Mouse (Mus musculus): ENCODE measurements around the gene Rln1. TPM values are rescaled to one million over a fixed set of nuclear protein-coding genes. Genes with fewer than 3 reads are reported as not detected.
A peak's percentile ranks its signal among the peaks of the same experiment; 100 is the strongest.

Rln1 gene
- 0.60 and 0.96 TPM in 2 replicates for polyA plus RNA-seq (2014; fragmentation: Nextera tagmentation; extraction: Ambion mirVana)

GRCm38 (mm10) chr19:29334068-29334745 lies at the start of gene Rln1:
Gene Rln1 (minus strand): TSS chr19:29334670.
- Histone ChIP-seq H3K27me3 (replicated peaks; ENCODE audit: control insufficient read depth, insufficient read depth, low read length) (peaks cover 3% of the 10 kb centered on the region; the same call in 1 of the 2 replicates), H3K4me1 (ENCODE audit: control insufficient read depth, insufficient read depth, low read length) (peaks cover 6% of the 10 kb centered on the region; the same call in 1 of the 2 replicates), H3K4me2 (ENCODE audit: low read depth, low read length) (peak within 1 kb of the TSS; percentile 76), H3K9ac (ENCODE audit: low read depth, low read length) (peak within 1 kb of the TSS; percentile 64), H3K27ac (replicated peaks; ENCODE audit: low read depth, low read length) (no peak within 1 kb of the TSS), H3K4me3 (ENCODE audit: low read depth, low read length) (peak within 1 kb of the TSS; percentile 36), H3K9me3 (ENCODE audit: control insufficient read depth, low read length) (no peaks in the 10 kb centered on the region), H3K36me3 (ENCODE audit: control insufficient read depth, insufficient read depth, low read length) (no peaks in the 10 kb centered on the region)
- DNase-seq (ENCODE audit: low spot score) (peak; percentile 67), ATAC-seq (ENCODE audit: low read depth) (peak; percentile 53)
- 3% methylated on average over 23 of the region's 23 CpGs for WGBS

DNA sequence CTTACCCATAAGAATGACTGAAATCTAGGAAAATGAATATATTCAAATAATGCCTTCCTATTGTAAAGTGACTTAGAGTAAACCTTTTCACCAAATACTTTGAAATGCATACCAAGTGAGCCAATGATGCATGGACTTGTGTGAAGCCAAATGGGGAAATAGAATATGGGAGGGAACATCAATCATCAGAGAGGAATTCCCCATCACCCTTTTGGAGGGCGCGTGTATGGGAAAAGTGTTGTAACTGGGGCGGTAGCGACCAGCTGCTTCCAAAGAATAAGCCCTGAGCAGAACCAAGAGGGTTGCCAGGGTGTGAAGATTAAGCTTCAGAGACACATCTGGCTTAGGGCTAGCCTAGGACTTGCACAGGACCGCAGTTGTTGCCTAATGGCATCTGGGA lies 48.9 kb upstream of the Rln1 start:
- Histone ChIP-seq H3K36me3 (ENCODE audit: control insufficient read depth, insufficient read depth, low read length) (no peaks in the 10 kb centered on the region), H3K4me2 (ENCODE audit: low read depth, low read length) (no peak overlapping the region), H3K4me1 (ENCODE audit: control insufficient read depth, insufficient read depth, low read length) (no peaks in the 10 kb centered on the region), H3K4me3 (ENCODE audit: low read depth, low read length) (no peak overlapping the region), H3K27ac (replicated peaks; ENCODE audit: low read depth, low read length) (no peak overlapping the region), H3K27me3 (replicated peaks; ENCODE audit: control insufficient read depth, insufficient read depth, low read length) (no peaks in the 10 kb centered on the region), H3K9ac (ENCODE audit: low read depth, low read length) (no peak overlapping the region), H3K9me3 (ENCODE audit: control insufficient read depth, low read length) (no peaks in the 10 kb centered on the region)
- ATAC-seq (ENCODE audit: low read depth) (no peak), DNase-seq (ENCODE audit: low spot score) (no peak)
- 89% methylated on average over 5 of the region's 5 CpGs for WGBS

GRCm38 (mm10) chr19:29379839-29380603 lies 45.6 kb upstream of the Rln1 start:
- no peak for ATAC-seq (ENCODE audit: low read depth)

DNA sequence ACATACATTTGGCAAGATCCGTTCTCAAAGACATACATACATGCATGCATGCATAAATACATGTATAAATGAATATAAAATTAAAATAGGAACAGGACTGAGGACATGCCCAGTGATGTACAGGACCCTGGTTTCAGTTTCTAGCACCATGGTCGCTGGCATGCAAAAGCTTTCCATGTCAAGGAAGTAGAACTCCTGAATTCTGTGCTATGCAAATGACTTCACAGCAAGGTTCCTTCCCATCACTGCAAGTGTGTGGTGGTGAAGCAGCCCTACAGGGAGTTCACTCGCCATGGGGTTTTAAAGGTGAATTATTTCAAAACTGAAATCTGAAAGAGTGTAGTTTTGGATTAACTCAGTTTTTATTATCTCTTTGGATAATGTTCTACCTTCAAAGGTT lies 41.9 kb upstream of the Rln1 start:
- no peak overlapping the region for H3K4me2 ChIP-seq (ENCODE audit: low read depth, low read length)
- H3K9ac ChIP-seq (ENCODE audit: low read depth, low read length), result no peak overlapping the region
- no peaks in the 10 kb centered on the region for H3K36me3 ChIP-seq (ENCODE audit: control insufficient read depth, insufficient read depth, low read length)
- DNase-seq (ENCODE audit: low spot score) (no peak), ATAC-seq (ENCODE audit: low read depth) (no peak)
- 74% methylated on average over 3 of the region's 3 CpGs for WGBS
- H3K27me3 ChIP-seq (replicated peaks; ENCODE audit: control insufficient read depth, insufficient read depth, low read length), result no peaks in the 10 kb centered on the region
- H3K27ac ChIP-seq (replicated peaks; ENCODE audit: low read depth, low read length), result no peak overlapping the region
- 0 out of 2 replicates have a peak, but pooled peaks cover 4% of the 10 kb centered on the region for H3K4me1 ChIP-seq (ENCODE audit: control insufficient read depth, insufficient read depth, low read length)
- H3K9me3 ChIP-seq (ENCODE audit: control insufficient read depth, low read length), result no peaks in the 10 kb centered on the region
- no peak overlapping the region for H3K4me3 ChIP-seq (ENCODE audit: low read depth, low read length)

More at GRCm38 (mm10) chr19:29379839-29380603, 45.6 kb upstream of the Rln1 start:
- Histone ChIP-seq H3K36me3 (ENCODE audit: control insufficient read depth, insufficient read depth, low read length) (no peaks in the 10 kb centered on the region), H3K27ac (replicated peaks; ENCODE audit: low read depth, low read length) (no peak overlapping the region), H3K27me3 (replicated peaks; ENCODE audit: control insufficient read depth, insufficient read depth, low read length) (no peaks in the 10 kb centered on the region), H3K9me3 (ENCODE audit: control insufficient read depth, low read length) (no peaks in the 10 kb centered on the region), H3K9ac (ENCODE audit: low read depth, low read length) (no peak overlapping the region), H3K4me3 (ENCODE audit: low read depth, low read length) (no peak overlapping the region), H3K4me1 (ENCODE audit: control insufficient read depth, insufficient read depth, low read length) (no peaks in the 10 kb centered on the region), H3K4me2 (ENCODE audit: low read depth, low read length) (no peak overlapping the region)
- no peak for DNase-seq (ENCODE audit: low spot score)
- WGBS, result 86% methylated on average over 14 of the region's 14 CpGs

GRCm38 (mm10) chr19:29374947-29375346 lies 40.5 kb upstream of the Rln1 start:
- H3K36me3 ChIP-seq (ENCODE audit: control insufficient read depth, insufficient read depth, low read length), result no peaks in the 10 kb centered on the region
- 0 out of 2 replicates have a peak, but pooled peaks cover 4% of the 10 kb centered on the region for H3K4me1 ChIP-seq (ENCODE audit: control insufficient read depth, insufficient read depth, low read length)
- no peak overlapping the region for H3K4me2 ChIP-seq (ENCODE audit: low read depth, low read length)
- no peaks in the 10 kb centered on the region for H3K9me3 ChIP-seq (ENCODE audit: control insufficient read depth, low read length)
- H3K27ac ChIP-seq (replicated peaks; ENCODE audit: low read depth, low read length), result no peak overlapping the region
- ATAC-seq (ENCODE audit: low read depth) (no peak), DNase-seq (ENCODE audit: low spot score) (no peak)
- 86% methylated on average over 9 of the region's 9 CpGs for WGBS
- H3K27me3 ChIP-seq (replicated peaks; ENCODE audit: control insufficient read depth, insufficient read depth, low read length), result no peaks in the 10 kb centered on the region
- H3K4me3 ChIP-seq (ENCODE audit: low read depth, low read length), result no peak overlapping the region
- no peak overlapping the region for H3K9ac ChIP-seq (ENCODE audit: low read depth, low read length)

DNA sequence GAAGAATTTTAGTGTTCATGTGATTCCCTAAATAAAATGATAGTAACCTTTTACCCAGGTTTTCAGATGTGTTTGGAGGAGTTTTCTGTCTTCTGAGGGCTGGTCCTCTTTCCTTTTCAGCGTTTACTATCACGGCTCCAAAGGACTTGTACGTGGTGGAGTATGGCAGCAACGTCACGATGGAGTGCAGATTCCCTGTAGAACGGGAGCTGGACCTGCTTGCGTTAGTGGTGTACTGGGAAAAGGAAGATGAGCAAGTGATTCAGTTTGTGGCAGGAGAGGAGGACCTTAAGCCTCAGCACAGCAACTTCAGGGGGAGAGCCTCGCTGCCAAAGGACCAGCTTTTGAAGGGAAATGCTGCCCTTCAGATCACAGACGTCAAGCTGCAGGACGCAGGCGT lies 39.0 kb upstream of the Rln1 start:
- no peaks in the 10 kb centered on the region for H3K36me3 ChIP-seq (ENCODE audit: control insufficient read depth, insufficient read depth, low read length)
- no peaks in the 10 kb centered on the region for H3K9me3 ChIP-seq (ENCODE audit: control insufficient read depth, low read length)
- H3K4me1 ChIP-seq (ENCODE audit: control insufficient read depth, insufficient read depth, low read length), result 0 out of 2 replicates have a peak, but pooled peaks cover 4% of the 10 kb centered on the region
- WGBS, result 44% methylated on average over 11 of the region's 11 CpGs
- H3K4me2 ChIP-seq (ENCODE audit: low read depth, low read length), result peak overlapping the region; percentile 21
- H3K9ac ChIP-seq (ENCODE audit: low read depth, low read length), result no peak overlapping the region
- H3K4me3 ChIP-seq (ENCODE audit: low read depth, low read length), result 0 out of 2 replicates have a peak overlapping the region, but pooled peaks have one; percentile 1
- no peak for ATAC-seq (ENCODE audit: low read depth)
- H3K27me3 ChIP-seq (replicated peaks; ENCODE audit: control insufficient read depth, insufficient read depth, low read length), result no peaks in the 10 kb centered on the region
- no peak for DNase-seq (ENCODE audit: low spot score)
- H3K27ac ChIP-seq (replicated peaks; ENCODE audit: low read depth, low read length), result no peak overlapping the region

- Histone ChIP-seq H3K9me3 (ENCODE audit: control insufficient read depth, low read length) (no peaks in the 10 kb centered on the region), H3K27me3 (replicated peaks; ENCODE audit: control insufficient read depth, insufficient read depth, low read length) (no peaks in the 10 kb centered on the region), H3K4me2 (ENCODE audit: low read depth, low read length) (no peak overlapping the region), H3K4me1 (ENCODE audit: control insufficient read depth, insufficient read depth, low read length) (0 out of 2 replicates have a peak, but pooled peaks cover 4% of the 10 kb centered on the region), H3K4me3 (ENCODE audit: low read depth, low read length) (no peak overlapping the region), H3K36me3 (ENCODE audit: control insufficient read depth, insufficient read depth, low read length) (no peaks in the 10 kb centered on the region), H3K9ac (ENCODE audit: low read depth, low read length) (no peak overlapping the region), H3K27ac (replicated peaks; ENCODE audit: low read depth, low read length) (no peak overlapping the region)
- DNase-seq (ENCODE audit: low spot score) (no peak), ATAC-seq (ENCODE audit: low read depth) (no peak)
- 82% methylated on average over 3 of the region's 3 CpGs for WGBS
Observed at GRCm38 (mm10) chr19:29372621-29373020, 38.2 kb upstream of the Rln1 start.

DNA sequence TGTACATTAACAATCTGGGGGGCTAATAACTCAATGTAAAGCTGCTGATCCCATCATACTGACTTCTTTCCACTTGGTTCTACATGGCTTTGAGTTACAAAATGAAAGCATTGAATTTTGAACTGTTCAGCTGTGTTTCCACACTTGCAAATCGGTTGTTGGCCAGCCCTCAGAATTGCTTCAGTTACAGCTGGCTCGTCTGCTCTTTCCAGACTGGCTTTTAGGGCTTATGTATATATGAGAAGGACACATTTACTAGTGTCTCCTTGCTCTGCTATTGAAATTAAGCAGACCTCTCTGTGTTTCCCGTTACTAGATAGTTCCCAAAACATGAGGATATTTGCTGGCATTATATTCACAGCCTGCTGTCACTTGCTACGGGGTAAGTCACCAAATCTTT lies 37.7 kb upstream of the Rln1 start:
- no peak overlapping the region for H3K9ac ChIP-seq (ENCODE audit: low read depth, low read length)
- 49% methylated on average over 4 of the region's 4 CpGs for WGBS
- 0 out of 2 replicates have a peak overlapping the region, but pooled peaks have one; percentile 40 for H3K27ac ChIP-seq (replicated peaks; ENCODE audit: low read depth, low read length)
- no peaks in the 10 kb centered on the region for H3K9me3 ChIP-seq (ENCODE audit: control insufficient read depth, low read length)
- no peak; the same call in 1 of the 2 replicates for ATAC-seq (ENCODE audit: low read depth)
- DNase-seq (ENCODE audit: low spot score), result peak; percentile 80
- H3K27me3 ChIP-seq (replicated peaks; ENCODE audit: control insufficient read depth, insufficient read depth, low read length), result no peaks in the 10 kb centered on the region
- H3K4me1 ChIP-seq (ENCODE audit: control insufficient read depth, insufficient read depth, low read length), result 0 out of 2 replicates have a peak, but pooled peaks cover 4% of the 10 kb centered on the region
- H3K36me3 ChIP-seq (ENCODE audit: control insufficient read depth, insufficient read depth, low read length), result no peaks in the 10 kb centered on the region
- H3K4me2 ChIP-seq (ENCODE audit: low read depth, low read length), result peak overlapping the region; percentile 30
- H3K4me3 ChIP-seq (ENCODE audit: low read depth, low read length), result no peak overlapping the region

All from embryonic facial prominence, embryonic 14.5 days (tissue).